Mouse (Mus musculus): ENCODE data around the gene Tsks.

DNA sequence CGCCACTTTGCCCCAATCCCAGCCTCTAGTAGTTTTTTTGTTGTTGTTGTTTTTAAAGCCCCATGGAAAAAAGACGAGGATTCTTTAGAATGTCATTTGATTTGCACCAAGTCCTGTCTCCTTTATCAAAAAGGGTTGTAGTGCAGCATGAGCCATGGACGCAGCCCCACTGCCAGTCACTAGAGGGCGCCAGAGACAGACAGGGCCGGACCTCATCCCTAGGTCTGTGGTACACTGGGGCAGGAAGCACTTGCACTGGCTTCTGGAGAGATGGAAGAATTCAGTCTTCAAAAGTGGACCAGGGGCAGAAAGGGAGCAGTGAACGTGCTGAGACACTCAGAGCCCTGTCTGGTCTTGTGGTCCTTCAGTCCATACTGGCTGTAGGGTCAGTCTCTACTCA lies 40.1 kb downstream of the Tsks start:
- TF ChIP-seq GATA1 (IDR thresholded peaks at IDR 0.05; ENCODE audit: low read length) (no peak), TAL1 (IDR thresholded peaks at IDR 0.05; ENCODE audit: low read length) (no peak)
